Mouse (Mus musculus): ENCODE results near the gene Hopx. TPM values are rescaled to one million over a fixed set of nuclear protein-coding genes. Genes with fewer than 3 reads are reported as not detected.

Gene Hopx
- total RNA-seq, 1 experiment, result 4.9 TPM

GRCm38 (mm10) chr5:77122254-77123192, 7.6 kb upstream of the Hopx start:
- H3K4me1 ChIP-seq (ENCODE audit: control insufficient read depth in 2 of 2, insufficient read depth in 2 of 2, low read length in 2 of 2, poor library complexity in 1 of 2), result peaks cover 5 to 11% of the 10 kb centered on the region in 2 experiments; a peak in 2 of 4 replicates
- H3K27ac ChIP-seq (ENCODE audit: insufficient read depth, low read depth, low read length, poor library complexity, severe bottlenecking), result no peak overlapping the region
- no peaks in the 10 kb centered on the region for H3K36me3 ChIP-seq (ENCODE audit: control insufficient read depth, insufficient read depth, low read length, poor library complexity, severe bottlenecking)
- TF ChIP-seq ZNF384 (IDR thresholded peaks at IDR 0.05; ENCODE audit: low read depth, low read length), result no peak
- in situ Hi-C loops (cut with MboI; ENCODE audit: low sequenced_read_pairs in 2 of 2, unreplicated experiment in 2 of 2), result no loop called here
- no peak for DNase-seq (ENCODE audit: low read depth, low spot score)
- no peak overlapping the region for H3K4me3 ChIP-seq (ENCODE audit: insufficient read depth in 1 of 2, low read depth in 1 of 2, low read length in 2 of 2, poor library complexity in 1 of 2, severe bottlenecking in 1 of 2)
- no peak overlapping the region for H3K9ac ChIP-seq (ENCODE audit: insufficient read depth, low read depth, low read length, poor library complexity, severe bottlenecking)
- H3K9me3 ChIP-seq (ENCODE audit: control insufficient read depth, insufficient read depth, low read depth, low read length), result no peaks in the 10 kb centered on the region

GRCm38 (mm10) chr5:77120701-77121100, 5.8 kb upstream of the Hopx start:
- H3K36me3 ChIP-seq (ENCODE audit: control insufficient read depth, insufficient read depth, low read length, poor library complexity, severe bottlenecking), result no peaks in the 10 kb centered on the region
- no peak overlapping the region for H3K27ac ChIP-seq (ENCODE audit: insufficient read depth, low read depth, low read length, poor library complexity, severe bottlenecking)
- in situ Hi-C loops (cut with MboI; ENCODE audit: low sequenced_read_pairs in 2 of 2, unreplicated experiment in 2 of 2), result no loop called here
- TF ChIP-seq MAFK (IDR thresholded peaks at IDR 0.05; ENCODE audit: insufficient read depth, low read depth, low read length), result no peak
- no peak for TF ChIP-seq ZNF384 (IDR thresholded peaks at IDR 0.05; ENCODE audit: low read depth, low read length)
- no peak for TF ChIP-seq CHD2 (IDR thresholded peaks at IDR 0.05; ENCODE audit: low read depth, low read length)
- TF ChIP-seq ZC3H11A (IDR thresholded peaks at IDR 0.05; ENCODE audit: borderline replicate concordance, low read depth, low read length), result no peak
- no peak for TF ChIP-seq HCFC1 (IDR thresholded peaks at IDR 0.05; ENCODE audit: borderline replicate concordance, insufficient read depth, low read length)
- no peak overlapping the region for H3K9ac ChIP-seq (ENCODE audit: insufficient read depth, low read depth, low read length, poor library complexity, severe bottlenecking)
- DNase-seq (ENCODE audit: low read depth, low spot score), result no peak
- H3K9me3 ChIP-seq (ENCODE audit: control insufficient read depth, insufficient read depth, low read depth, low read length), result no peaks in the 10 kb centered on the region
- peaks cover 5 to 11% of the 10 kb centered on the region in 2 experiments; a peak in 2 of 4 replicates for H3K4me1 ChIP-seq (ENCODE audit: control insufficient read depth in 2 of 2, insufficient read depth in 2 of 2, low read length in 2 of 2, poor library complexity in 1 of 2)
- H3K4me3 ChIP-seq (ENCODE audit: insufficient read depth in 1 of 2, low read depth in 1 of 2, low read length in 2 of 2, poor library complexity in 1 of 2, severe bottlenecking in 1 of 2), result no peak overlapping the region

- in situ Hi-C loops (cut with MboI; ENCODE audit: low sequenced_read_pairs in 2 of 2, unreplicated experiment in 2 of 2), result no loop called here
These were observed 4.8 kb upstream of the Hopx start for GRCm38 (mm10) chr5:77119475-77120422.

GRCm38 (mm10) chr5:77115732-77116131, 811 bp upstream of the Hopx start:
- TF ChIP-seq ZC3H11A (IDR thresholded peaks at IDR 0.05; ENCODE audit: borderline replicate concordance, low read depth, low read length) (no peak), MAFK (IDR thresholded peaks at IDR 0.05; ENCODE audit: insufficient read depth, low read depth, low read length) (no peak), CHD2 (IDR thresholded peaks at IDR 0.05; ENCODE audit: low read depth, low read length) (no peak), ZNF384 (IDR thresholded peaks at IDR 0.05; ENCODE audit: low read depth, low read length) (no peak), HCFC1 (IDR thresholded peaks at IDR 0.05; ENCODE audit: borderline replicate concordance, insufficient read depth, low read length) (no peak)
- in situ Hi-C loops (cut with MboI; ENCODE audit: low sequenced_read_pairs in 2 of 2, unreplicated experiment in 2 of 2), result no loop called here
- Histone ChIP-seq H3K9me3 (ENCODE audit: control insufficient read depth, insufficient read depth, low read depth, low read length) (no peaks in the 10 kb centered on the region), H3K36me3 (ENCODE audit: control insufficient read depth, insufficient read depth, low read length, poor library complexity, severe bottlenecking) (no peaks in the 10 kb centered on the region), H3K4me3 (ENCODE audit: insufficient read depth in 1 of 2, low read depth in 1 of 2, low read length in 2 of 2, poor library complexity in 1 of 2, severe bottlenecking in 1 of 2) (no peak overlapping the region), H3K4me1 (ENCODE audit: control insufficient read depth in 2 of 2, insufficient read depth in 2 of 2, low read length in 2 of 2, poor library complexity in 1 of 2) (peaks cover 5 to 14% of the 10 kb centered on the region in 2 experiments; a peak in 2 of 4 replicates), H3K9ac (ENCODE audit: insufficient read depth, low read depth, low read length, poor library complexity, severe bottlenecking) (no peak overlapping the region), H3K27ac (ENCODE audit: insufficient read depth, low read depth, low read length, poor library complexity, severe bottlenecking) (no peak overlapping the region)
- DNase-seq (ENCODE audit: low read depth, low spot score), result no peak

More at GRCm38 (mm10) chr5:77119475-77120422, 4.8 kb upstream of the Hopx start:
- H3K36me3 ChIP-seq (ENCODE audit: control insufficient read depth, insufficient read depth, low read length, poor library complexity, severe bottlenecking), result no peaks in the 10 kb centered on the region
- H3K4me3 ChIP-seq (ENCODE audit: insufficient read depth in 1 of 2, low read depth in 1 of 2, low read length in 2 of 2, poor library complexity in 1 of 2, severe bottlenecking in 1 of 2), result no peak overlapping the region
- H3K4me1 ChIP-seq (ENCODE audit: control insufficient read depth in 2 of 2, insufficient read depth in 2 of 2, low read length in 2 of 2, poor library complexity in 1 of 2), result peaks cover 5 to 14% of the 10 kb centered on the region in 2 experiments; a peak in 2 of 4 replicates
- no peak overlapping the region for H3K9ac ChIP-seq (ENCODE audit: insufficient read depth, low read depth, low read length, poor library complexity, severe bottlenecking)
- H3K9me3 ChIP-seq (ENCODE audit: control insufficient read depth, insufficient read depth, low read depth, low read length), result no peaks in the 10 kb centered on the region
- no peak overlapping the region; the same call in 1 of the 2 replicates for H3K27ac ChIP-seq (ENCODE audit: insufficient read depth, low read depth, low read length, poor library complexity, severe bottlenecking)
- TF ChIP-seq MAFK (IDR thresholded peaks at IDR 0.05; ENCODE audit: insufficient read depth, low read depth, low read length), result peak; percentile 54; the same call in 1 of the 2 replicates
- TF ChIP-seq ZNF384 (IDR thresholded peaks at IDR 0.05; ENCODE audit: low read depth, low read length), result no peak
- TF ChIP-seq ZC3H11A (IDR thresholded peaks at IDR 0.05; ENCODE audit: borderline replicate concordance, low read depth, low read length), result no peak
- no peak for DNase-seq (ENCODE audit: low read depth, low spot score)

All from ES-E14 (cell line).